Mouse (Mus musculus) spleen, adult 2 months (tissue): ENCODE results near the gene Mllt1. TPM values are rescaled to one million over a fixed set of nuclear protein-coding genes. Genes with fewer than 3 reads are reported as not detected.
"Not testable (repeated sequence)": the region's sequence is repeated elsewhere in the genome, so short reads cannot be mapped to it uniquely, and the experiment has no call there.

Experiments used
- DNase-seq, 2 experiments: peaks; one replicate each; pipeline versions ENCODE4 v3.0.0 to v3.0.0-alpha.2; 2012 to 2021; ENCODE audit warnings: low spot score in 2 of 2, low read depth in 1 of 2
- H3K27ac ChIP-seq: fragments of 200-500 bp; 2 replicates; pipeline ENCODE4 v1.5.1; 2012; ENCODE audit warnings: low read length, inconsistent platforms; ENCODE audit not compliant: insufficient read depth
- H3K27me3 ChIP-seq: fragments of 200-500 bp; 2 replicates; pipeline ENCODE4 v1.6.1; 2012; ENCODE audit warnings: mild to moderate bottlenecking, moderate library complexity, low read length, inconsistent platforms; ENCODE audit not compliant: control insufficient read depth, insufficient read depth
- H3K36me3 ChIP-seq: fragments of 200-500 bp; 2 replicates; pipeline ENCODE4 v1.6.1; 2012; ENCODE audit warnings: mild to moderate bottlenecking, low read length, inconsistent platforms; ENCODE audit not compliant: control insufficient read depth, insufficient read depth
- H3K4me1 ChIP-seq: fragments of 200-500 bp; 2 replicates; pipeline ENCODE4 v1.6.1; 2011; ENCODE audit warnings: inconsistent platforms; ENCODE audit not compliant: control insufficient read depth, insufficient read depth, insufficient read length
- H3K4me3 ChIP-seq: fragments of 200-500 bp; 2 replicates; pipeline ENCODE4 v1.5.1; 2011; ENCODE audit warnings: mild to moderate bottlenecking, inconsistent platforms; ENCODE audit not compliant: insufficient read depth, insufficient read length; ENCODE audit errors: extremely low read depth
- CTCF ChIP-seq: fragments of 200-500 bp; IDR thresholded peaks from 2 replicates; pipeline ENCODE4 v1.5.1; 2011; ENCODE audit warnings: mild to moderate bottlenecking, inconsistent platforms; ENCODE audit not compliant: insufficient read depth, insufficient read length, insufficient replicate concordance; ENCODE audit errors: extremely low read depth
- POLR2A ChIP-seq: fragments of 200-500 bp; IDR thresholded peaks from 2 replicates; pipeline ENCODE4 v1.6.1; 2011; ENCODE audit warnings: low read depth, low read length, inconsistent platforms
- WGBS: fragments of 180-500 bp; shearing (Covaris S2); methylation state at CpG from one replicate; pipeline ENCODE4 v1.1.7; 2018; 5-methylcytosine and 5-hydroxymethylcytosine counted together
- polyA plus RNA-seq: library from polyadenylated mRNA; depleted of rRNA; stranded (reverse); fragments of >200 nt; gene quantifications from 2 replicates; pipeline ENCODE4 v1.2.3, GENCODE M21; 2012

Mllt1 gene
- polyA plus RNA-seq, 1 experiment = 36.2 TPM

DNA sequence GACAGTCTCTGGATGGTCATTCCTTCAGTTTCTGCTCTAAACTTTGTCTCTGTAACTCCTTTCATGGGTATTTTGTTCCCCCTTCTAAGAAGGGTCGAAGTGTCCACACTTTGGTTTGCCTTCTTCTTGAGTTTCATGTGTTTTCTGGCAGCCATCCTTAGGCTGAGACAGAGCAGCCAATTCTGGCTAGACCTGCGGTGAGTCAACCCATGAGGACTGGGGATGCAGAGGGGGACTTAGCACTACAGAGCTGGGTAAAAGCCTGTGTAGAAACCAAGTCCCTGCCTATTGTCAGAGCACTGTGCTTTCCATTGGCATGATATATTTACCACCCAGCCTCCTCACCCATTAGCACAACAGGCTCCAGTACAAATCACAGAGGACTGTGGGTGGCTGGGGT, 18.0 kb downstream of the Mllt1 start:
- H3K36me3 ChIP-seq = peaks cover 8% of the 10 kb centered on the region; the same call in 1 of the 2 replicates
- 90% methylated on average over 2 of the region's 2 CpGs for WGBS
- H3K27me3 ChIP-seq = no peaks in the 10 kb centered on the region
- no peak overlapping the region for H3K4me3 ChIP-seq
- H3K4me1 ChIP-seq = peaks cover 2% of the 10 kb centered on the region; the same call in 1 of the 2 replicates
- no peak for DNase-seq
- H3K27ac ChIP-seq = no peak overlapping the region
- TF ChIP-seq POLR2A = no peak
- no peak for TF ChIP-seq CTCF

DNA sequence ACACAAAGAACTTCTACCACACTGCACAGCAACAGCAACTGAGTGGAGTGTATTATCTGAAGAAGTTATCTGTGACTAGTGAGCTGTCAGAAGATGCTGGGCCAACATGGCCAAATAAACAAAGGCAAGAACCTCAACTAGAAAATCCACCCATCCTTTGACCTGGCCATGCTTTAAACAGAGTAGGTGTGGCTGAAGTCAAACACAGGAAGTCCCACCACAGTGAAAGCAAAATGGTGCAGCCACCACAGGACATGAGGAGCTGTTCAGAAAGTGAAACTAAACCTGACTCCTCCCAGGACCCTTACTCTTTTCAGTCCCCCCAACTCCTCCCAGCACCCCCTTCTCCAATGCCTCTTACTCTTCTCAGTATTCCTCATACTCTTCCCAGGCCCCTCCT, 21.8 kb downstream of the Mllt1 start:
- Histone ChIP-seq H3K27me3 (no peaks in the 10 kb centered on the region), H3K4me1 (no peaks in the 10 kb centered on the region; the same call in 1 of the 2 replicates), H3K36me3 (no peaks in the 10 kb centered on the region; the same call in 1 of the 2 replicates), H3K27ac (peak overlapping the region; percentile 46), H3K4me3 (no peak overlapping the region)
- no peak for DNase-seq
- TF ChIP-seq POLR2A = no peak
- no peak for TF ChIP-seq CTCF

DNA sequence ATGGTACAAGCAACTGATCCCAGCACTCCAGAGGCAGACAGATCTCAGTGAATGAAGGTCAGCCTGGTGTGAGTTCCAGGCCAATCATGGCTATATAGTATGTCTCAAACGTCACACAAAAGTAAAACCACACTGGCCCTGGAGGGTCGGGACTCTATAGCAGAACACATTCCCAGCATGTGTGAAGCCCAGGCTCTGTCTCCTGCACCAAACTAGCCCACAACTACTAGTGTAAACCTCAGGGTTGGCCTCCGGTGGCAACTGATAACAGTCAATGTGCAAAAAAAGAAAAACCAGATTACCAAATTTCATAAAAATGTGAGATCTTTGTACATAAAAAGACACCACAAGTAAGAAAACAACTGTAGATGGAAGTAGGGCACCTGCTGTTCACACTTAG, 22.2 kb downstream of the Mllt1 start:
- TF ChIP-seq POLR2A = no peak
- TF ChIP-seq CTCF = no peak
- Histone ChIP-seq H3K4me1 (no peaks in the 10 kb centered on the region; the same call in 1 of the 2 replicates), H3K36me3 (no peaks in the 10 kb centered on the region; the same call in 1 of the 2 replicates), H3K4me3 (no peak overlapping the region), H3K27me3 (no peaks in the 10 kb centered on the region), H3K27ac (0 out of 2 replicates have a peak overlapping the region, but pooled peaks have one; percentile 12)
- DNase-seq = no peak
- 63% methylated on average over 3 of the region's 3 CpGs for WGBS

DNA sequence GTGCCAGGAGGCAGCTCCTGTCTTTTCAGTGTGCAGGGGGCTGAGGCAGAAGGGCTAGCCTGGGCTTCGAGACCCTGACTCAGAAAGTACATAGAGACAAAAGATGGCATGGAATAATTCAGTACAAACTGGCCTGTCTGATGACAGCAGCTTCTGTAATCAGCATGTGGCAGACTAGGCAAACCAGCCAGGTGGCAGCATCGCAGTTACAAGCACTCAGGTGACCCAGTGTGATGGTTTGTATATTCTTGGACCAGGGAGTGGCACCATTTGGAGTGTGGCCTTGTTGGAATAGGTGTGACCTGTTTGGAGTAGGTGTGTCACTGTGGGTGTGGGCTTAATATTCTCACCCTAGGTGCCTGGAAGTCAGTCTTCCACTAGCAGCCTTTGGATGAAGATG, 25.5 kb downstream of the Mllt1 start:
- not testable (repeated sequence) for H3K4me1 ChIP-seq, DNase-seq, H3K36me3 ChIP-seq, H3K27me3 ChIP-seq, H3K4me3 ChIP-seq, H3K27ac ChIP-seq
- 91% methylated on average over 2 of the region's 2 CpGs for WGBS

DNA sequence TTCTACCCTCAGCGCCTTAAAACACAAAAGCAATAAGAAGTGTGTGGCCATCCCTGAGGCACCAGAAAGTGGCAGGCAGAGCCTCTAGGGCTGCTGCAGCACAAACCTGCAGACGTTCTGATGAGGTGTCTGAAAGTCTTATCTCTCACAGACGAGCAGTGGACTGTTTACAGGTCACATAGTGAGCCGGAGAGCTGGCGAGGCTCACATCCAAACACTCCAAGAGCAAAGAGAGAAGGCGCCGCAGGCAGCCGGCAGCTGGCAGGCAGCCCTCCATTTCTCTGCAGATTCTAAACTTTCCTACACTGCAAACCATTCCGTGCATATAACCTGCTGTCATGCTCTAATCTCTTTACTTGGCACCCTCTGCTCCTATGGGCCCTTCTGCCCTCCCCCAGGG, 27.3 kb downstream of the Mllt1 start:
- Histone ChIP-seq H3K27ac (no peak overlapping the region), H3K36me3 (peaks cover 2% of the 10 kb centered on the region; the same call in 1 of the 2 replicates), H3K27me3 (no peaks in the 10 kb centered on the region), H3K4me1 (no peaks in the 10 kb centered on the region), H3K4me3 (no peak overlapping the region)
- no peak for DNase-seq
- 82% methylated on average over 9 of the region's 9 CpGs for WGBS
- TF ChIP-seq CTCF = no peak
- no peak for TF ChIP-seq POLR2A

DNA sequence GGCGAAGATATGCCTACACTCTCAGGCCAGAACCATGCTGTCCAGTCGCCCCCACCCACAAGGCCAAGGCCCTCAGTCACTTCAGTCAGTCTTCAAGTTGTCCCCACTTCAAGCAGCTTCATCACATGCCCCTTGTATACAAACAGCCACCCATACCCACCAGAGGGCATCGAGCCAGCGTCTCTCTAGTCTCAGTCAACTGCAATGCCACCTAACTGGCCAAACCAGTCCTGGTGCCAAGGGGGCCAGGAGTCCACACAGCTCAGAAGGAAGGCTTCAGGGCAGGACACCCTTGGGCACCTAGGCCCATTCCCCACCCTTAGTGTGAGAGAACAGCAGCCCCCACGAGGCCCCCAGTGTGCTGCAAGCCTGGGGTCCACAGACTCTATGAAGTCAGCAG, 28.1 kb downstream of the Mllt1 start:
- TF ChIP-seq CTCF (no peak), POLR2A (no peak)
- Histone ChIP-seq H3K27ac (no peak overlapping the region), H3K27me3 (no peaks in the 10 kb centered on the region), H3K4me3 (no peak overlapping the region), H3K36me3 (peaks cover 4% of the 10 kb centered on the region; the same call in 1 of the 2 replicates), H3K4me1 (no peaks in the 10 kb centered on the region)
- no peak for DNase-seq
- WGBS = 92% methylated on average over 5 of the region's 5 CpGs

DNA sequence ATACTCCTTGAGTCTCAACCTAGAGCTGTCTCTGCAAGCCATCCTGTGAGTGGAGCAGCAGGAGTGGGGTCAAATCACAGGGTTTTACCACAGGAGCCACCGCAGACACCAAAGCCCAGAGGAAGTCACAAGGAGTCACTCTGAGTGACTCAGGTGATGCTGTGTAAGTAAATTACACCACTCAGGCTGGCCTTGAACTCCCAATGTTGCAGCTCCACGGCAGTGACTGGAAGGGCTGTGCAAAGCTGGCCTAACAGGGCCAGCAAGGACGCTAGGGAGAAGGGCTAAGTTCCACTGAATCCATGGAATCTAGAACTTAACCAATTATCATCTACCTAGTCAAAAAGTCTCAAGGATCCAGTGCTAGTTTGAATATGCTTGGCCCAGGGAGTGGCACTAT, 29.0 kb downstream of the Mllt1 start:
- H3K27me3 ChIP-seq = no peaks in the 10 kb centered on the region
- DNase-seq = no peak
- 82% methylated on average over 3 of the region's 3 CpGs for WGBS
- TF ChIP-seq POLR2A (no peak), CTCF (no peak)
- H3K4me1 ChIP-seq = no peaks in the 10 kb centered on the region
- H3K27ac ChIP-seq = no peak overlapping the region
- no peak overlapping the region for H3K4me3 ChIP-seq
- peaks cover 9% of the 10 kb centered on the region; the same call in 1 of the 2 replicates for H3K36me3 ChIP-seq
